Mouse (Mus musculus): ENCODE results near the gene Tmem102. TPM values are rescaled to one million over a fixed set of nuclear protein-coding genes. Genes with fewer than 3 reads are reported as not detected.

The Tmem102 gene
- total RNA-seq, 2 experiments from 2014 or later: 0.17 TPM; not detected in 1

DNA sequence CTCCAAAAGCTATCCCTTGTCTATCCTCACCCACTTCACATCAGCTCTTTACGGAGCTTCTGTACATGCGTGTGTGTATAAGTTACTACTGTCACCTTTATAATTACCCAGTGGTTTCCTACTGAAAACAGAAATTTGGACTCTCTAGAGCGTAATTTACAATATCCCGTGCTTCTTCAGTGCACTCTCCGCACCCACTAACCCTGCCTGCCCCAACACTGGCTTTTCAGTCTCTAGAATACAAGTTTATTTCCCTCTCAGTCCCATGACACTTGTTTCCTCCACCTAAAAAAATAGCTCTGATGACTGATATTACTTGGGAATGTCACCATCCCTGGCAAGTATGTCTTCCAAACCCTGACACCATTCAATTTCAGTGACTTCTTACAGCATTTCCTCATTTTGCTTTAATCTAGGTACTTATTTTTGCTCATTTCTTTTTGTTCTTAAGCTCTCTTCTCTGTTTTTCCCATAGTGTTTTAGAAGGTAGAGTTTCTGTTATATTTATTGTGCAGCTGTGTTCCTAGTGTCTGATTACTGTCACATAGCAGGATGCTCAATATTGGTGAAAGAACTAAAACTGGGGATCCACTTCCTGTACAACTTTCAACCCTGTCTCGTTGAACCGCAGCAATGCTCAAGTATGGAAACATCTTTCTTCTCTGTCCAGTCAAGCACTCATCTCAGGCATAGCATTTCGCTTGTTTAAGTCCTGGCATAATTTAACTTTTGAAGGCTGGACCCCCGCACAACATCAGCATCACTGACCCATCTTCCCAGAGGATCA, 47.9 kb downstream of the Tmem102 start:
- no peak for DNase-seq

DNA sequence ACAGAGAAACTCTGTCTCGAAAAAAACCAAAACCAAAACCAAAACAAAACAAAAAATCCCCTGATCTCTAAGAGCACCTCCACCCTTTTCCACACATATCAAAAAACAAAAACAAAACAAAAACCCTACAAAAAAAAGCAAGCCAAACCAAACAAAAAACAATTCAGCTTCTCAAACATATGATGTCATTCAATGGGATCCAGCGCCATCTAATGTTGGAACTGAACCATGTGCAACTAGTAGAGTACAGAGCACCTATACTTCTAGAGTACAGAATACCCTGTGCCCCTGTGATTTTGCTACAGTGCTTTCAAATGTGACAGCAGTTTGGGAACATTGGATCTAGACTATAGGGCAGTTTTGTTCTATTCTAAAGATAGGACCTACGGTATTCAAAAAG, 50.7 kb downstream of the Tmem102 start:
- DNase-seq: no peak

DNA sequence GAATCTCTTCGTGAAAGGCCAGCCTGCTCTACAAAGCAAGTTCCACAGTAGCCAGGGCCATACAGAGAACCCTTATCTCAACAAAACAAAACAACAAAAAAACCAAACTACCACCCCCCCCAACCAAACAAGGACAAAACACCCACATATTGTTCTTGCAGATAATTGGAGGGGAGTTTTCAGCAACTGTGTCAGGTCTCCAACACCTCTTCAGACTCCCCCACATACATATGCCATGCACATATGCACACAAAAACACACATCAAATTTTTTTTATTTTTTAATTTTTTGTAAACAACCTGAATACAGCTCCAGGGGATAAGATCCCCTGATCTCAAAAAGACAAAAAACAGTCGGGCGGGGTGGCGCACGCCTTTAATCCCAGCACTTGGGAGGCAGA, 51.2 kb downstream of the Tmem102 start:
- DNase-seq: no peak

Other genes starting within 250 kb of the Tmem102 start
- gene Efnb3, start 245.4 kb downstream of the Tmem102 start, total RNA-seq (2021): 100 to 1,000 TPM; 120 to 121 TPM
- gene Wrap53, start 225.4 kb downstream of the Tmem102 start, total RNA-seq (2021): 10 to 100 TPM; 11.8 to 14.3 TPM
- 10 to 100 TPM; 25.4 to 27.4 TPM for gene Trp53, start 225.3 kb downstream of the Tmem102 start, total RNA-seq (2021)
- gene Atp1b2, start 199.7 kb downstream of the Tmem102 start, total RNA-seq (2021): 100 to 1,000 TPM; 400 to 418 TPM
- gene Shbg, start 187.7 kb downstream of the Tmem102 start, total RNA-seq (2021): not detected
- 10 to 100 TPM; 11.7 to 13.7 TPM for gene Sat2, start 183.6 kb downstream of the Tmem102 start, total RNA-seq (2021)
- gene Fxr2, start 172.6 kb downstream of the Tmem102 start, total RNA-seq (2021): 100 to 1,000 TPM; 147 to 153 TPM
- gene Sox15, start 150.3 kb downstream of the Tmem102 start, total RNA-seq (2021): not detected
- gene Mpdu1, start 143.0 kb downstream of the Tmem102 start, total RNA-seq (2021): 10 to 100 TPM; 55.0 to 58.8 TPM
- 10 to 100 TPM; 11.9 to 13.5 TPM for gene Cd68, start 139.5 kb downstream of the Tmem102 start, total RNA-seq (2021)
- 100 to 1,000 TPM; 352 to 354 TPM for gene Eif4a1, start 133.2 kb downstream of the Tmem102 start, total RNA-seq (2021)
- 100 to 1,000 TPM; 101 to 122 TPM for gene Senp3, start 123.5 kb downstream of the Tmem102 start, total RNA-seq (2021)
- 1 to 10 TPM; 2.1 to 3.1 TPM for gene Tnfsf13, start 119.8 kb downstream of the Tmem102 start, total RNA-seq (2021)
- 1 to 10 TPM; 8.2 to 8.8 TPM for gene Tnfsf12, start 109.8 kb downstream of the Tmem102 start, total RNA-seq (2021)
- gene Tnfsfm13, start 109.5 kb downstream of the Tmem102 start, total RNA-seq (2021): 1 to 10 TPM in 1 of 2 experiments, under 1 TPM in 1; 0.90 to 1.2 TPM
- 10 to 100 TPM; 61.2 to 61.3 TPM for gene Polr2a, start 47.0 kb downstream of the Tmem102 start, total RNA-seq (2021)
- not detected for gene Slc35g3, start 43.7 kb downstream of the Tmem102 start, total RNA-seq (2021)
- gene Zbtb4, start 39.7 kb downstream of the Tmem102 start, total RNA-seq (2021): 100 to 1,000 TPM; 116 to 126 TPM
- 1 to 10 TPM in 1 of 2 experiments, under 1 TPM in 1; 0.72 to 1.3 TPM for gene Chrnb1, start 9.7 kb downstream of the Tmem102 start, total RNA-seq (2021)
- 10 to 100 TPM; 29.2 to 31.6 TPM for gene Fgf11, start 3.8 kb downstream of the Tmem102 start, total RNA-seq (2021)
- gene Gm39566, start 9.7 kb upstream of the Tmem102 start, total RNA-seq (2021): not detected
- gene Spem2, start 12.8 kb upstream of the Tmem102 start, total RNA-seq (2021): not detected
- gene Spem1, start 16.6 kb upstream of the Tmem102 start, total RNA-seq (2021): under 1 TPM; 0.57 to 0.63 TPM
- 100 to 1,000 TPM; 192 to 206 TPM for gene Nlgn2, start 32.2 kb upstream of the Tmem102 start, total RNA-seq (2021)
- gene Tmem256, start 32.9 kb upstream of the Tmem102 start, total RNA-seq (2021): 100 to 1,000 TPM; 109 to 128 TPM
- 10 to 100 TPM; 16.3 to 16.6 TPM for gene Plscr3, start 40.8 kb upstream of the Tmem102 start, total RNA-seq (2021)
- gene Tnk1, start 53.1 kb upstream of the Tmem102 start, total RNA-seq (2021): under 1 TPM in 1 of 2 experiments, not detected in 1; 0.18 TPM
- gene Tmem95, start 72.4 kb upstream of the Tmem102 start, total RNA-seq (2021): not detected
- 1 to 10 TPM; 1.1 TPM for gene Kctd11, start 75.8 kb upstream of the Tmem102 start, total RNA-seq (2021)
- not detected for gene Acap1, start 89.9 kb upstream of the Tmem102 start, total RNA-seq (2021)
- gene 2810408A11Rik, start 95.4 kb upstream of the Tmem102 start, total RNA-seq (2021): under 1 TPM; 0.46 to 0.95 TPM
- 100 to 1,000 TPM; 117 to 118 TPM for gene Neurl4, start 95.4 kb upstream of the Tmem102 start, total RNA-seq (2021)
- gene Gps2, start 108.3 kb upstream of the Tmem102 start, total RNA-seq (2021): 10 to 100 TPM; 31.9 to 38.2 TPM
- 100 to 1,000 TPM; 416 to 445 TPM for gene Eif5a, start 116.3 kb upstream of the Tmem102 start, total RNA-seq (2021)
- 10 to 100 TPM; 10.9 to 11.1 TPM for gene Ybx2, start 130.2 kb upstream of the Tmem102 start, total RNA-seq (2021)
- gene Slc2a4, start 142.6 kb upstream of the Tmem102 start, total RNA-seq (2021): 1 to 10 TPM; 1.8 TPM
- not detected for gene Cldn7, start 159.2 kb upstream of the Tmem102 start, total RNA-seq (2021)
- 100 to 1,000 TPM; 113 to 116 TPM for gene Ctdnep1, start 175.5 kb upstream of the Tmem102 start, total RNA-seq (2021)
- 10 to 100 TPM; 77.5 to 78.4 TPM for gene Elp5, start 176.9 kb upstream of the Tmem102 start, total RNA-seq (2021)
- gene Gabarap, start 185.5 kb upstream of the Tmem102 start, total RNA-seq (2021): 100 to 1,000 TPM; 232 to 236 TPM
- gene Phf23, start 190.2 kb upstream of the Tmem102 start, total RNA-seq (2021): 10 to 100 TPM; 45.4 to 47.4 TPM
- 10 to 100 TPM; 36.8 to 41.7 TPM for gene Dvl2, start 195.0 kb upstream of the Tmem102 start, total RNA-seq (2021)
- 10 to 100 TPM; 54.9 to 58.6 TPM for gene Acadvl, start 209.8 kb upstream of the Tmem102 start, total RNA-seq (2021)
- gene Dlg4, start 211.3 kb upstream of the Tmem102 start, total RNA-seq (2021): 100 to 1,000 TPM; 888 to 914 TPM
- gene Asgr1, start 248.5 kb upstream of the Tmem102 start, total RNA-seq (2021): 1 to 10 TPM in 1 of 2 experiments, not detected in 1; 1.2 TPM